Mouse (Mus musculus) small intestine, adult 2 months (tissue): Measurements from ENCODE around the gene Nup205. TPM values are rescaled to one million over a fixed set of nuclear protein-coding genes. Genes with fewer than 3 reads are reported as not detected.

ENCODE experiments used
- H3K27ac ChIP-seq: fragments of 200-500 bp; 2 replicates; pipeline ENCODE4 v1.5.1; 2012; ENCODE audit warnings: low read depth, low read length, control low read depth, inconsistent platforms; ENCODE audit not compliant: insufficient read depth
- H3K27me3 ChIP-seq: fragments of 200-500 bp; 2 replicates; pipeline ENCODE4 v1.6.1; 2012; ENCODE audit warnings: mild to moderate bottlenecking, moderate library complexity, low read length, inconsistent platforms; ENCODE audit not compliant: control insufficient read depth, insufficient read depth
- H3K36me3 ChIP-seq: fragments of 200-500 bp; 2 replicates; pipeline ENCODE4 v1.6.1; 2012; ENCODE audit warnings: mild to moderate bottlenecking, low read length, control low read depth, inconsistent platforms; ENCODE audit not compliant: control insufficient read depth, insufficient read depth
- H3K4me1 ChIP-seq: fragments of 200-500 bp; 2 replicates; pipeline ENCODE4 v1.6.1; 2012; ENCODE audit warnings: low read length, inconsistent platforms, mixed read lengths; ENCODE audit not compliant: control insufficient read depth, insufficient read depth, insufficient read length
- H3K4me3 ChIP-seq: fragments of 200-500 bp; 2 replicates; pipeline ENCODE4 v1.5.1; 2012; ENCODE audit warnings: low read depth, mild to moderate bottlenecking, control low read depth, inconsistent platforms, low read length, moderate library complexity
- CTCF ChIP-seq: fragments of 200-500 bp; IDR thresholded peaks from 2 replicates; pipeline ENCODE4 v1.5.1; 2012; ENCODE audit warnings: low read depth, mild to moderate bottlenecking, control low read depth, inconsistent platforms, low read length, moderate library complexity, mixed read lengths; ENCODE audit not compliant: insufficient replicate concordance, insufficient read length; ENCODE audit errors: extremely low read depth
- POLR2A ChIP-seq: fragments of 200-500 bp; IDR thresholded peaks from 2 replicates; pipeline ENCODE4 v1.6.1; 2012; ENCODE audit warnings: low read depth, mild to moderate bottlenecking, control low read depth, inconsistent platforms, low read length, moderate library complexity
- WGBS: fragments of 180-500 bp; shearing (Covaris S2); methylation state at CpG from one replicate; pipeline ENCODE4 v1.1.7; 2018; 5-methylcytosine and 5-hydroxymethylcytosine counted together
- polyA plus RNA-seq: library from polyadenylated mRNA; depleted of rRNA; stranded (reverse); fragments of >200 nt; gene quantifications from 2 replicates; pipeline ENCODE4 v1.2.3, GENCODE M21; 2012

The Nup205 gene
- polyA plus RNA-seq, 1 experiment, result 7.1 TPM

GRCm38 (mm10) chr6:35271094-35271855 lies 94.1 kb downstream of the Nup205 start:
- Histone ChIP-seq H3K4me3 (no peak overlapping the region), H3K4me1 (peaks cover 8% of the 10 kb centered on the region), H3K27ac (no peak overlapping the region), H3K27me3 (no peaks in the 10 kb centered on the region), H3K36me3 (no peaks in the 10 kb centered on the region)
- 64% methylated on average over 12 of the region's 12 CpGs for WGBS
- no peak for TF ChIP-seq POLR2A
- TF ChIP-seq CTCF, result no peak

DNA sequence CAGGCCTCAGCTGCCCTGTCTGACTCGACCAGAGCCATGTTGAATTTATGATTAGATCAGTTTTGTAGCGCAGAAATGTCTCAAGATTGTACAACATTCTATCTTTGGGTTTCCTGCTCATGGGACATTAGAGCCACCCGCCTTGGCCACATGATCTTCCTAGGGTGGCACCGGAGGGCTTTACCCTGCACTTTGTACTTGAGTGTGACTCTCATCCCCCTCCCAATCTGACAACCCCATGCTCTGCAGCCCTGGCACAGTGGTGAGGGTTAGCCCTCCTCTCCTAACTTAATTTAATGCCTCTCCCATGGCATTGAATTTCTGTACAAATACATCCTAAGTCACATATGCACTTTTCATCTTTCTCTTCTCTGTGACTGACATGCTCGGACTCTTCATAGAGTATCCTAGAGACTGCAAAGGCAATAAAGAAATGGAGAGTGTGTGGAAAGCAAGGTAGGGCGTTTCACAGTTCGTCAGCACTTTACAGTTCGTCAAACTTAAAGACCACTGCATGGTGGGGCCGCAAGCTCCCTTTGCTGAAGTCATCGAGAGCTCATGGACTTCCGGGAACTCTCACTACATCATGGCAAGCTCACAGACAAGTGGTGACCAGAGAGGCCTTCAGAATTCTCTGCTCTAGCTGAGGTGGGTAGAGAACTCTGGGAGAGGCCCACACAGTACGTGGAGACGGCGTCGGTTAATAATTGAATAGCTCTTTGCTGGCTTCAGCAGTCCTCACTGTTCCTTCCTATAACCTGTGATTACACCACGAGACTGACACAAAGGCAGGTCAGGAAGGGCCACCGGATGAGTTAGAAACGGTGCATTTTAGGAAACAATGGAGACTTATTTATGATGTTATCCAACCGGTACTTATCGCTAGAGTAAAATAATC lies 94.9 kb downstream of the Nup205 start:
- no peak for TF ChIP-seq CTCF
- no peak for TF ChIP-seq POLR2A
- no peaks in the 10 kb centered on the region for H3K36me3 ChIP-seq
- no peaks in the 10 kb centered on the region for H3K27me3 ChIP-seq
- H3K4me1 ChIP-seq, result peaks cover 6% of the 10 kb centered on the region
- no peak overlapping the region for H3K4me3 ChIP-seq
- no peak overlapping the region for H3K27ac ChIP-seq
- WGBS, result 58% methylated on average over 20 of the region's 20 CpGs

GRCm38 (mm10) chr6:35273391-35274082 lies 96.3 kb downstream of the Nup205 start:
- Histone ChIP-seq H3K4me3 (no peak overlapping the region), H3K27me3 (no peaks in the 10 kb centered on the region), H3K4me1 (peaks cover 6% of the 10 kb centered on the region), H3K36me3 (no peaks in the 10 kb centered on the region), H3K27ac (no peak overlapping the region)
- WGBS, result 76% methylated on average over 11 of the region's 11 CpGs
- TF ChIP-seq CTCF (no peak), POLR2A (no peak)

GRCm38 (mm10) chr6:35277903-35278587 lies 100.8 kb downstream of the Nup205 start:
- Histone ChIP-seq H3K27ac (no peak overlapping the region), H3K27me3 (no peaks in the 10 kb centered on the region), H3K4me1 (no peaks in the 10 kb centered on the region), H3K36me3 (no peaks in the 10 kb centered on the region), H3K4me3 (no peak overlapping the region)
- TF ChIP-seq POLR2A, result no peak
- no peak for TF ChIP-seq CTCF
- WGBS, result 46% methylated on average over 10 of the region's 10 CpGs

GRCm38 (mm10) chr6:35279306-35279705 lies 102.1 kb downstream of the Nup205 start:
- Histone ChIP-seq H3K27me3 (no peaks in the 10 kb centered on the region), H3K36me3 (no peaks in the 10 kb centered on the region), H3K27ac (no peak overlapping the region), H3K4me3 (no peak overlapping the region), H3K4me1 (no peaks in the 10 kb centered on the region)
- 64% methylated on average over 10 of the region's 10 CpGs for WGBS
- no peak for TF ChIP-seq POLR2A
- no peak for TF ChIP-seq CTCF

DNA sequence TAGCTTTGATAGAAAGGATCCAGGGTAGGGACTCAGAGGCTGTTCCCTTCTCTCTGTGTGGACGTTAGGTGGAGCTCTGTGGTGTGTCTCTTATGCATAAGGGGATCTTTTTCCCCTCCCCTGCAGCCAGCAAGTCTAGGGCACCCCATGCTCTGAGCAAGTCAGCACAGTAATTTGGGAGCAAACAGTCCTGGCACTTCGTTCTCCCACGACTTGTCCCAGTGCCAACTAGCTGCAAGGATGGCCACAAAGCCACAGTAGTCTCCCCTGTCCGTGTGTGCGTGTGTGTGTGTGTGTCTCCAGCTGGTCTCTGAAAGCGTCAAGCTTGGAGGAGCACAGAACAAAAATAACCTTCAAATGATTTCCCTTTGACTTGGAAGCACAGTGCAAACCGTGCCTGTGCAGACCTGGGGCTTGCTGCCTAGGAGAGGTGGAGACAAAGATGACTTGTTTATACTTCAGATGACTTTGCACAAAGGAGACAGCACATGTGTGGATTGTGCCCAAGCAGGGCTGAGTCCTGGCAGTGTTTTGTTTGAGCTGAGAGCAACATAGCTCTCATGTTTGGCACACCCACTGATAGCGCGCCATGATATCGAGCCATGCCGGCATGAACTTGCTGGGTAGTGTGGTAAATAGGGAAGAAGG lies 111.0 kb downstream of the Nup205 start:
- WGBS, result 27% methylated on average over 11 of the region's 11 CpGs
- Histone ChIP-seq H3K27ac (no peak overlapping the region), H3K36me3 (no peaks in the 10 kb centered on the region)

More for the DNA sequence above, 111.0 kb downstream of the Nup205 start:
- H3K4me3 ChIP-seq, result no peak overlapping the region
- no peak for TF ChIP-seq CTCF
- TF ChIP-seq POLR2A, result no peak
- H3K4me1 ChIP-seq, result no peaks in the 10 kb centered on the region
- no peaks in the 10 kb centered on the region for H3K27me3 ChIP-seq
